Mouse (Mus musculus): ENCODE data around the gene Rnf148.

Gene Rnf148

GRCm38 (mm10) chr6:23655036-23655435, at the start of gene Rnf148:
TSS of gene Rnf148 (minus strand) at chr6:23655136.
- in situ Hi-C loops (cut with MboI) = no loop called here

DNA sequence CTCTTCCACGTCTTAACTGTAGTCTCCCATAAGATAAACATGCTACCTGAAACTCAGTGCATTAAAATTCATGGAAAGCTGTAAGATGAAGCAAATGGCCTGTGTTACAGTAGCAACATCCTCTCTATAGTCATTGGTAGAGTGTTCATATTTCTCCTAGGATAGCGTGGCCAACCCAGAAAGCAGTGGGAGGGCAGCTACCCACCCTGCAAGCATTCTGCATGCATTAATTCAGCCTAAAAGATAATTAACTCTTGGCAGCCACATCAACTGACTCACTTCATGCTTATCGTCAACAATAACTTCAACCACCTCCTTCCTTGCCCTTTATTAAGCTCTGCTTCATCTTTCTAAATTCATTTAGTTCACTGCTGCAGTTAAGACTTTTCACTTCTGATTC, 45.9 kb upstream of the Rnf148 start:
- in situ Hi-C loops (cut with MboI) = no loop called here

DNA sequence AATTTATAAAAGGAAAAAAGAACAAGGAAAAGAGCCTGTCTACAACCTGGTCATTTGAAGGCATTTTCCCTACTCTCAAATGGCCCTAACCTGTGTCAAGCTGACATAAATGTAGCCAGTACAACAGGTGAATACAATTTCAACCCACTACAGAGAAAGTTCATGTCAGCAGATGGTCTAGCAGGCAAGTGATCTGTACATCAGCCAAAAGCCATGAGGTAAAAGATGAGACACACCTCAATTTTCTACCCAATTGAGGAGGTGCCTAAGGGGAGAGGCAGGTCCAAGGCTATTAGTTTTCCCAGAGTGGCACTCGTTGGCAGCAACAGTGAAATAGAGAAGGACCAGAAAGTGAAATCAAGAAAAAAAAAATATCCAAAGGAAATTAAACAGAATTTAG, 23.2 kb upstream of the Rnf148 start:
- in situ Hi-C loops (cut with MboI) = no loop called here

- in situ Hi-C loops (cut with MboI) = no loop called here
Measured at GRCm38 (mm10) chr6:23650205-23650604, 4.7 kb downstream of the Rnf148 start, which contains the start of gene Rnf133. TSS of gene Rnf133 (minus strand) at chr6:23650305.

GRCm38 (mm10) chr6:23648732-23649131, 6.2 kb downstream of the Rnf148 start:
- in situ Hi-C loops (cut with MboI) = no loop called here

- in situ Hi-C loops (cut with MboI) = no loop called here
Measured at GRCm38 (mm10) chr6:23647627-23648247, 7.2 kb downstream of the Rnf148 start.

DNA sequence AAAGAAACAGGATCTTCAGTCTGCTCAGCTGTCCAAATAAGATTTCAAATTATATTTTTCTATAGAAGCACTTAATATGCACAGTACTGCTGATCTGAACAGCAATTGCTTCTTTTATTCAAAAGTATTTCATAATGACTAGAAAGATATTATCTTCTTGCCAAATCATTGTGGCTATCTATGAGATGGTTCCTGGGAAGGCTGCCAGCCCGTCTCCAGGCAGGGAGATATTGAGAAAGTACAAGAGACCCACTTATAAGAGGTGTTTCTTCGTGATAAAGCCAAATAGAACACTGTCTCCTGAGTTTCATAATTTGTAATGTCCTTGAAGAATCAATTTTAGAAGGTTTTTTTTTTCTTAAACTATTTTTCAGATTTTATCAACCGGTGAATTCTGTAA, 17.9 kb downstream of the Rnf148 start:
- in situ Hi-C loops (cut with MboI) = no loop called here

- in situ Hi-C loops (cut with MboI) = no loop called here
Measured at GRCm38 (mm10) chr6:23635208-23635607, 19.7 kb downstream of the Rnf148 start.

GRCm38 (mm10) chr6:23634016-23634415, 20.9 kb downstream of the Rnf148 start:
- in situ Hi-C loops (cut with MboI) = no loop called here

DNA sequence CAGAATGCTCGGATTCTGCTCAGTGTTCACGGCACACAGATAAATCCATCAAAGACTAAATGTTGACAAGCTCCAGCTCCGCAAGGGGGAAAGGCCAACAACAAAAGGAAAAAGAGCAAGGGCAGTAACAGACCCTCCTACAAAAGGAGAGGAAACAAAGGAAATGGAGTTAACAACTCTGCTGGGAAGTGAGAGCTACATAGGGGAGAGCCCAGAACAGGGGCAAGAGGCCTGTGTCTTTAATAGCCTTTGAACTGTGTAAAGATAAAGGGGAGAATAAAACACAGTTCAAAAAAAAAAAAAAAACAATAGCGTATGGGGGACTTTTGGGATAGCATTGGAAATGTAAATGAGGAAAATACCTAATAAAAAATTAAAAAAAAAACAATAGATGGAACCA, 24.5 kb downstream of the Rnf148 start:
- in situ Hi-C loops (cut with MboI) = no loop called here
